Mouse (Mus musculus) ES-Bruce4 (cell line): ENCODE data around the gene Pon2. TPM values are rescaled to one million over a fixed set of nuclear protein-coding genes. Genes with fewer than 3 reads are reported as not detected.
"Not testable (repeated sequence)": the region's sequence is repeated elsewhere in the genome, so short reads cannot be mapped to it uniquely, and the experiment has no call there.

Experiments used
- H3K27ac ChIP-seq: 2 replicates; pipeline ENCODE4 v1.5.1; 2012; ENCODE audit warnings: low read length, inconsistent platforms; ENCODE audit not compliant: insufficient read depth
- H3K27me3 ChIP-seq: 2 replicates; pipeline ENCODE4 v1.6.1; 2012; ENCODE audit warnings: mild to moderate bottlenecking, low read length, inconsistent platforms; ENCODE audit not compliant: control insufficient read depth, poor library complexity, insufficient read depth, severe bottlenecking
- H3K36me3 ChIP-seq: 2 replicates; pipeline ENCODE4 v1.6.1; 2012; ENCODE audit warnings: inconsistent platforms, mild to moderate bottlenecking, low read length, moderate library complexity; ENCODE audit not compliant: control insufficient read depth, poor library complexity, insufficient read depth, severe bottlenecking
- H3K4me1 ChIP-seq: one replicate; pipeline ENCODE4 v1.8.1; 2011; ENCODE audit warnings: low read length; ENCODE audit not compliant: control insufficient read depth, insufficient read depth
- H3K4me3 ChIP-seq: 2 replicates; pipeline ENCODE4 v1.5.1; 2011; ENCODE audit warnings: low read depth, mild to moderate bottlenecking, low read length
- H3K9ac ChIP-seq: 2 replicates; pipeline ENCODE4 v1.6.1; 2012; ENCODE audit warnings: low read depth, mild to moderate bottlenecking, inconsistent platforms; ENCODE audit not compliant: poor library complexity, severe bottlenecking
- H3K9me3 ChIP-seq: replicated peaks from 2 replicates; pipeline ENCODE4 v1.6.1; 2012; ENCODE audit warnings: mild to moderate bottlenecking, low read length, inconsistent platforms; ENCODE audit not compliant: control insufficient read depth, poor library complexity, insufficient read depth, severe bottlenecking
- CTCF ChIP-seq: IDR thresholded peaks from one replicate; pipeline ENCODE4 v1.8.1; 2011; ENCODE audit warnings: low read depth, low read length
- EP300 ChIP-seq: IDR thresholded peaks from 2 replicates; pipeline ENCODE4 v1.6.1; 2011; ENCODE audit warnings: low read depth, low read length; ENCODE audit not compliant: insufficient read depth
- POLR2A ChIP-seq: IDR thresholded peaks from one replicate; pipeline ENCODE4 v1.8.1; 2011; ENCODE audit warnings: low read length; ENCODE audit not compliant: insufficient read depth
- polyA plus RNA-seq: library from polyadenylated mRNA; stranded (reverse); fragments of >200 nt; gene quantifications from 2 replicates; pipeline ENCODE4 v1.2.4, GENCODE M21; 2011; ENCODE audit warnings: low read depth; ENCODE audit not compliant: missing spikeins, insufficient read depth, insufficient read length

The Pon2 gene
- polyA plus RNA-seq, result 6.3 and 6.5 TPM in 2 replicates

DNA sequence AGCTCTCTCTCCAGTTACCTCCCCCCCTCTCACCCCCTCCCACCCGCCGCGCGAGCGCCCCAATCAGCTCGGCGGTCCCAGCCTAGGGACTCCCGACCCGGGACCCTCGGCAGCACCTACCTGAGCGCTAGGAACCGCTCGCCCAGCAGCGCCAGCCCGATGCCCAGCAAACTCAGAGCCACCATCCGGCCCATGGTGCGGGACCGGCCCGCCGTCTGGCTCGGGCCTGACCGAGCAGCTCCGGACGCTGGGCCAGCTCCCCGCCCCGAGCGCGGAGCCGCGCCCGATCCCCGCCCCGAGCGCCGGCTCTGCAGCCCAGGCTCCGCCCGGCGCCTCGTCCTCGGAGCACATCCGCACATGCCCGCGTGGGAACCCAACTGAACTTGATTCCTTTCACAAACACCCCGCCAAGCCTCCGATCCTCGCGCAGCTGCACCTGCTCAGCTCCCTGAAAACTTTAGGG is at the start of gene Pon2:
Gene Pon2 (minus strand): TSS at position 364 of the 463 bp plus-strand sequence.
- no peaks in the 10 kb centered on the region; the same call in 1 of the 2 replicates for H3K27me3 ChIP-seq
- no peak for TF ChIP-seq CTCF
- no peak for TF ChIP-seq POLR2A
- no peak for TF ChIP-seq EP300

DNA sequence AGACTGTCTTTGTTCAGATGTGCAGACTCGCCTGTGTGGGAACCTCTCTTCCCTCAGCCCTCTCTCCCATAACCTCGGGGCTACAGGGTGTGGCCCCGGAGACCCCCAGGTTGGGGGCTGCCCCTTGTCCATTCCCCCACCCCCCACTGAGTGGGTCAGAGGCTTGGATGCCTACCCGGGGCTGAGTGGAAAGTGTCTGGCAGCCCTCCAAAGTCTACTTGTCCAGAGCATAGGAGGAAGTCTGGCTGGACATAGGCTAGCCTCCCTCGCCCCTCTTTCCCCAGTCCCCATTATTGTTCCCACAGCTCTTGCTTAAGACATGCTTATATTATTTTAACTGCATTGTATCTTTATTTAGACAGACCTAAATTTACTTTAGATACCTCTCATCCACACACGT is 46.0 kb upstream of the Pon2 start:
- Histone ChIP-seq H3K27me3 (no peaks in the 10 kb centered on the region), H3K36me3 (no peaks in the 10 kb centered on the region), H3K9ac (no peak overlapping the region), H3K9me3 (no peaks in the 10 kb centered on the region), H3K4me3 (no peak overlapping the region), H3K27ac (no peak overlapping the region), H3K4me1 (no peaks in the 10 kb centered on the region)
- TF ChIP-seq CTCF (no peak), EP300 (no peak), POLR2A (no peak)

More for the DNA sequence above, at the start of gene Pon2:
- H3K4me3 ChIP-seq, result peak within 1 kb of the TSS; percentile 65
- no peaks in the 10 kb centered on the region for H3K4me1 ChIP-seq
- no peaks in the 10 kb centered on the region for H3K9me3 ChIP-seq
- no peaks in the 10 kb centered on the region for H3K36me3 ChIP-seq
- peak within 1 kb of the TSS; percentile 64 for H3K9ac ChIP-seq
- no peak within 1 kb of the TSS for H3K27ac ChIP-seq

DNA sequence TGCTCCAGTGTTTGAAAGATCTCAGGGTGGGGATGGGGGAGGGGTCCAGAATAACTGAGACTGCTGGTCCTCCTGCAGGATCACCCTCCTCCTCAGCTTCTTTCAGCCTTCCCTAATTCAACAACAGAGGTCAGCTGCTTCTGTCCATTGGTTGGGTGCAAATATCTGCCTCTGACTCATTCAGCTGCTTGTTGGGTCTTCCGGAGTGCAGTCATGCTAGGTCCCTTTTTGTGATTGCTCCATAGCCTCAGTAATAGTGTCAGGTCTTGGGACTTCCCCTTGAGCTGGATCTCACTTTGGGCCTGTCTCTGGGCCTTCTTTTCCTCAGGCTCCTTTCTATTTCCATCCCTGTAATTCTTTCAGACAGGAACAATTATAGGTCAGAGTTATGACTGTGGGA is 41.0 kb upstream of the Pon2 start:
- not testable (repeated sequence) for H3K27me3 ChIP-seq, H3K27ac ChIP-seq, H3K9ac ChIP-seq, H3K4me1 ChIP-seq, H3K36me3 ChIP-seq, H3K4me3 ChIP-seq
- H3K9me3 ChIP-seq, result peaks cover 18% of the 10 kb centered on the region

- peaks cover 23% of the 10 kb centered on the region for H3K9me3 ChIP-seq
- H3K27me3 ChIP-seq, H3K4me1 ChIP-seq, H3K4me3 ChIP-seq, H3K9ac ChIP-seq, H3K36me3 ChIP-seq, H3K27ac ChIP-seq: not testable (repeated sequence)
Measured at GRCm38 (mm10) chr6:5338781-5339180, 40.5 kb upstream of the Pon2 start.

- H3K9me3 ChIP-seq, result peaks cover 36% of the 10 kb centered on the region
- H3K4me3 ChIP-seq, H3K4me1 ChIP-seq, H3K9ac ChIP-seq, H3K27me3 ChIP-seq, H3K27ac ChIP-seq, H3K36me3 ChIP-seq: not testable (repeated sequence)
Measured at GRCm38 (mm10) chr6:5336016-5336415, 37.8 kb upstream of the Pon2 start.

DNA sequence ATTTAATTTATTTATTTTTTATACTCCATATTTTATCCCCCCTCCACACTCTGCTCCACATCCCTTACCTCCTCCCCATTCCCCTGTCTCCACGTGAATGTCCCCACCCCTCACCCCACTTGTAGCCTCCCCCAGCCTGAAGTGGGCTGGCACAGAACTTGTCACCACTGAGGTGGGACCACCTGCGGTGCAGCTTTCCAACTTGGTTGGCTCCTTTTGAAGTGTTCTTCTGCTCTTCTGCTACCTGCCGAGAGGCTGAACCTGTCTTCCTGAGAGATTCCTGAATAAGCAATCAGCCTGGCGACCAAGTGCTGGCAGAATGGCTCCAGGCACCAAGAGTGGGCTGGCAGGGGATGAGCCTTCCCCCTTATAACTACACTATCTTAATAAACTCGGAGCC is 35.8 kb upstream of the Pon2 start:
- H3K27me3 ChIP-seq, result no peaks in the 10 kb centered on the region
- TF ChIP-seq POLR2A (no peak), EP300 (no peak), CTCF (no peak)
- H3K27ac ChIP-seq, result no peak overlapping the region
- peaks cover 36% of the 10 kb centered on the region for H3K9me3 ChIP-seq
- no peak overlapping the region for H3K9ac ChIP-seq
- no peaks in the 10 kb centered on the region for H3K36me3 ChIP-seq
- H3K4me1 ChIP-seq, result no peaks in the 10 kb centered on the region
- no peak overlapping the region for H3K4me3 ChIP-seq

DNA sequence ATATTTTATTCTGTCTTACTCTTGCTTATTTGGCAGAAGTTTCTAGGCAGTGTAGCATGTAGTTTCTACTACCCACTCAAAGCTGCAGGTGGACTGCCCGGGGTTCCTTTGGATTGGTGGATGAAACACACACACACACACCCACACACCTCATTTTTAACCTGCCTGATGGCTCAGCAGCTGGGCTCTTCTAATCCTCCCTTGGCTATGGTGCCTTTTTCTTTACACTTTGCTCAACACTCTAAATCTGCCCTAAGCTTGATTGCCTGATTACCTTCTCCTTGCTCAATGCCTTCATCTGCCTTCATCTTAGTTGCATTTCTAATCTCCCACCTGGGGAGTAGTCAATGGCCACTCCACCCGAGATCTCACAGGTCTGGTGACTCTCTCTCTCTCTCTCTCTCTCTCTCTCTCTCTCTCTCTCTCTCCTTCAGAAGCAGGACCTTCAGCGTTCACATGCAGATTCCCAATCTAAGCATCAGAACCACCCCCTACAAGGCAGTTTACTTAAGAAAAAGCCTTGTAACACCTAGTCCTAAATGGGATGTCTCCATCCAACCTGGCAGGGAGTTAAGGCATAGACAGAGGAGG is 34.4 kb upstream of the Pon2 start:
- Histone ChIP-seq H3K9ac (no peak overlapping the region), H3K27me3 (no peaks in the 10 kb centered on the region), H3K36me3 (no peaks in the 10 kb centered on the region), H3K27ac (no peak overlapping the region), H3K9me3 (peaks cover 26% of the 10 kb centered on the region), H3K4me1 (no peaks in the 10 kb centered on the region), H3K4me3 (no peak overlapping the region)
- TF ChIP-seq EP300 (no peak), POLR2A (no peak), CTCF (no peak)
